Mouse (Mus musculus) brown adipose tissue, adult 24 weeks (tissue): ENCODE results near the gene Crtap. TPM values are rescaled to one million over a fixed set of nuclear protein-coding genes. Genes with fewer than 3 reads are reported as not detected.

Experiments
- polyA plus RNA-seq: library from polyadenylated mRNA; stranded (reverse); fragments of >200 nt; gene quantifications from 2 replicates; pipeline ENCODE4 v1.2.4, GENCODE M21; 2012; ENCODE audit not compliant: missing spikeins, insufficient read depth, insufficient read length

Gene Crtap
- polyA plus RNA-seq, 1 experiment: 53.4 TPM

Other genes with a start within 250 kb of the Crtap start
- not detected in 2 replicates for gene Bcl2a1c, start 60.5 kb downstream of the Crtap start, polyA plus RNA-seq
- 9.2 and 10.5 TPM in 2 replicates for gene Glb1, start 10.4 kb upstream of the Crtap start, polyA plus RNA-seq
- 1.1 and 1.5 TPM in 2 replicates for gene Tmppe, start 10.4 kb upstream of the Crtap start, polyA plus RNA-seq
- gene Ccr4, start 114.2 kb upstream of the Crtap start, polyA plus RNA-seq: not detected in 2 replicates
- gene C130032M10Rik, start 125.0 kb upstream of the Crtap start, polyA plus RNA-seq: not detected in 2 replicates
- gene Trim71, start 173.7 kb upstream of the Crtap start, polyA plus RNA-seq: not detected in 2 replicates
- gene Cnot10, start 249.5 kb upstream of the Crtap start, polyA plus RNA-seq: 11.6 and 13.2 TPM in 2 replicates